Mouse (Mus musculus) hindbrain, embryonic 12.5 days (tissue): ENCODE data around the gene Ear6. TPM values are rescaled to one million over a fixed set of nuclear protein-coding genes. Genes with fewer than 3 reads are reported as not detected.
"Not testable (repeated sequence)": the region's sequence is repeated elsewhere in the genome, so short reads cannot be mapped to it uniquely, and the experiment has no call there.

Experiments used
- ATAC-seq: fragments of 200-750 bp; cut with Nextera tagmentation; 2 replicates; pipeline ENCODE4 v1.8.0; 2017; ENCODE audit warnings: moderate TSS enrichment; ENCODE audit not compliant: low FRiP score
- H3K27ac ChIP-seq: fragments of 300-500 bp; sonication (generic); 2 replicates; pipeline ENCODE4 v1.5.1; 2016; ENCODE audit warnings: mild to moderate bottlenecking
- H3K27me3 ChIP-seq: fragments of 300-500 bp; sonication (generic); 2 replicates; pipeline ENCODE4 v1.6.1; 2016; ENCODE audit warnings: mild to moderate bottlenecking
- H3K36me3 ChIP-seq: fragments of 300-500 bp; sonication (generic); 2 replicates; pipeline ENCODE4 v1.6.1; 2016; ENCODE audit warnings: mild to moderate bottlenecking
- H3K4me1 ChIP-seq: fragments of 300-500 bp; sonication (generic); 2 replicates; pipeline ENCODE4 v1.6.1; 2016
- H3K4me2 ChIP-seq: fragments of 300-500 bp; sonication (generic); replicated peaks from 2 replicates; pipeline ENCODE4 v1.6.1; 2016; ENCODE audit warnings: mild to moderate bottlenecking
- H3K4me3 ChIP-seq: fragments of 300-500 bp; sonication (generic); 2 replicates; pipeline ENCODE4 v1.5.1; 2016; ENCODE audit warnings: mild to moderate bottlenecking
- H3K9ac ChIP-seq: fragments of 300-500 bp; sonication (generic); 2 replicates; pipeline ENCODE4 v1.6.1; 2016; ENCODE audit warnings: mild to moderate bottlenecking, moderate library complexity
- H3K9me3 ChIP-seq: fragments of 300-500 bp; sonication (generic); replicated peaks from 2 replicates; pipeline ENCODE4 v1.6.1; 2016; ENCODE audit warnings: mild to moderate bottlenecking
- WGBS: fragments of 180-500 bp; shearing (Covaris S2); methylation state at CpG from one replicate; pipeline ENCODE4 v1.1.7; 2016; 5-methylcytosine and 5-hydroxymethylcytosine counted together
- polyA plus RNA-seq: library from polyadenylated mRNA; unstranded; fragments of >200 nt; fragmentation: Nextera tagmentation; extraction: Ambion mirVana; gene quantifications from 2 replicates; pipeline ENCODE4 v1.2.1, GENCODE M21; 2016

Ear6 gene
- polyA plus RNA-seq = not detected in 2 replicates

- ATAC-seq = no peak
- no peaks in the 10 kb centered on the region for H3K36me3 ChIP-seq
- no peak within 1 kb of the TSS for H3K4me3 ChIP-seq
- H3K27me3 ChIP-seq = no peaks in the 10 kb centered on the region
- no peak within 1 kb of the TSS for H3K9ac ChIP-seq
- no peak within 1 kb of the TSS for H3K4me2 ChIP-seq
- no peaks in the 10 kb centered on the region for H3K4me1 ChIP-seq
- H3K9me3 ChIP-seq = no peaks in the 10 kb centered on the region
- H3K27ac ChIP-seq = no peak within 1 kb of the TSS
Observed at GRCm38 (mm10) chr14:51853399-51853798, at the start of gene Ear6. Gene Ear6, plus strand, starts transcription at chr14:51853699.

DNA sequence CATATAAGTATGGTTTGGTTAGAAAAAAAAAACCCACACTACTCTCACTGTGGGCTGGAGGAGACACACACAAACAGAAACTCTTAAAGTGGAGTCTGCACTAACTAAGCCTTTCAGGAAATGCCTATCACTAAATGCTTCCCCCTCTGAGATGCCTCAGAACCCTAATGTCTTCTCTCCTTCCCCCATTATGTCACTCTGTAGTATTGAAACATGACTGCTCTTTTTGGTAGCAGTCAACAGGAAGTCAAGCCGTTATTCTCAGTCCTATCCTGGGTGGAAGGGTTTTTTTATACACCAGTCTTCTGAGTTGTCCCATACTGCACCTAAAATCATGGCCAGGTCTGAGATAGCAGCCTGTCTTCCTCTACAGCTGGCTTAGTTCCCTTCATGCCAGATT is 26.9 kb upstream of the Ear6 start:
- Histone ChIP-seq H3K4me2 (no peak overlapping the region), H3K9ac (no peak overlapping the region), H3K36me3 (no peaks in the 10 kb centered on the region), H3K4me1 (no peaks in the 10 kb centered on the region), H3K27ac (no peak overlapping the region), H3K4me3 (no peak overlapping the region), H3K9me3 (no peaks in the 10 kb centered on the region), H3K27me3 (no peaks in the 10 kb centered on the region)
- 82% methylated on average over 1 of the region's 1 CpGs for WGBS
- no peak for ATAC-seq

- not testable (repeated sequence) for H3K27ac ChIP-seq, H3K4me2 ChIP-seq, H3K4me1 ChIP-seq, H3K9ac ChIP-seq, ATAC-seq, H3K36me3 ChIP-seq, H3K4me3 ChIP-seq, H3K9me3 ChIP-seq, H3K27me3 ChIP-seq
- WGBS = 44% methylated on average over 5 of the region's 5 CpGs
Observed at GRCm38 (mm10) chr14:51827842-51828241, 25.7 kb upstream of the Ear6 start.

DNA sequence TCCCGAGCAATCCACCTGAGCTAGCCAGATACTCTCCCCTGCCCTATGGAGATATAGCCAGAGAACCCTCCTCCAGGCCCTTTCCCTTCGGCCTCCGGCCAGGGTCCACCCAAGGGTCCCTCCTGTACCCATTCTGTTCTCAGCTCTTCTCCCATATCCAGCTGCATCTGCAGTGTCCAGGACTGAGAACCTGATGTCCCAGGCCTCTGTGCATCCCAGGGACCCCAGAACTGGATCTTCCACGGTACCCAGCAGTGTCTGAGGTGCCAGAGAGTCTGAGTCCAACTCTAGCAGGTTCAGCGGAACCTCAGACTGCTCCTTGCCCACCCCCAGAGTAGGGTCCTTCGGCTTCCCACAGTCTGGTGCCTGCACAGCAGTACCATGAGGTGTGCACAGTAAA is 24.3 kb upstream of the Ear6 start:
- no peaks in the 10 kb centered on the region for H3K4me1 ChIP-seq
- 87% methylated on average over 6 of the region's 6 CpGs for WGBS
- H3K4me2 ChIP-seq = no peak overlapping the region
- no peak overlapping the region for H3K9ac ChIP-seq
- no peaks in the 10 kb centered on the region for H3K27me3 ChIP-seq
- H3K36me3 ChIP-seq = no peaks in the 10 kb centered on the region
- H3K9me3 ChIP-seq = no peaks in the 10 kb centered on the region
- no peak overlapping the region for H3K27ac ChIP-seq
- ATAC-seq = no peak
- H3K4me3 ChIP-seq = no peak overlapping the region

GRCm38 (mm10) chr14:51838480-51838879 is 15.0 kb upstream of the Ear6 start:
- H3K9ac ChIP-seq, H3K27ac ChIP-seq, H3K9me3 ChIP-seq, H3K4me1 ChIP-seq, H3K36me3 ChIP-seq, H3K4me2 ChIP-seq, H3K4me3 ChIP-seq, ATAC-seq, H3K27me3 ChIP-seq: not testable (repeated sequence)
- WGBS = 25% methylated on average over 2 of the region's 2 CpGs

- 70% methylated on average over 1 of the region's 1 CpGs for WGBS
Observed at GRCm38 (mm10) chr14:51842250-51842649, 11.2 kb upstream of the Ear6 start.

GRCm38 (mm10) chr14:51842781-51843180 is 10.7 kb upstream of the Ear6 start:
- no peak overlapping the region for H3K4me3 ChIP-seq
- H3K9ac ChIP-seq = no peak overlapping the region
- no peak for ATAC-seq
- no peaks in the 10 kb centered on the region for H3K27me3 ChIP-seq
- no peak overlapping the region for H3K27ac ChIP-seq
- H3K36me3 ChIP-seq = no peaks in the 10 kb centered on the region
- H3K4me2 ChIP-seq = no peak overlapping the region
- no peaks in the 10 kb centered on the region for H3K4me1 ChIP-seq
- no peaks in the 10 kb centered on the region for H3K9me3 ChIP-seq
- WGBS = 88% methylated on average over 2 of the region's 2 CpGs

More at GRCm38 (mm10) chr14:51842250-51842649, 11.2 kb upstream of the Ear6 start:
- Histone ChIP-seq H3K4me2 (no peak overlapping the region), H3K9me3 (no peaks in the 10 kb centered on the region), H3K4me3 (no peak overlapping the region), H3K9ac (no peak overlapping the region), H3K36me3 (no peaks in the 10 kb centered on the region), H3K4me1 (no peaks in the 10 kb centered on the region), H3K27ac (no peak overlapping the region), H3K27me3 (no peaks in the 10 kb centered on the region)
- no peak for ATAC-seq

- Histone ChIP-seq H3K4me3 (no peak overlapping the region), H3K4me2 (no peak overlapping the region), H3K4me1 (no peaks in the 10 kb centered on the region), H3K36me3 (no peaks in the 10 kb centered on the region), H3K27ac (no peak overlapping the region), H3K9me3 (no peaks in the 10 kb centered on the region), H3K27me3 (no peaks in the 10 kb centered on the region), H3K9ac (no peak overlapping the region)
- no peak for ATAC-seq
Observed at GRCm38 (mm10) chr14:51843882-51844281, 9.6 kb upstream of the Ear6 start.

DNA sequence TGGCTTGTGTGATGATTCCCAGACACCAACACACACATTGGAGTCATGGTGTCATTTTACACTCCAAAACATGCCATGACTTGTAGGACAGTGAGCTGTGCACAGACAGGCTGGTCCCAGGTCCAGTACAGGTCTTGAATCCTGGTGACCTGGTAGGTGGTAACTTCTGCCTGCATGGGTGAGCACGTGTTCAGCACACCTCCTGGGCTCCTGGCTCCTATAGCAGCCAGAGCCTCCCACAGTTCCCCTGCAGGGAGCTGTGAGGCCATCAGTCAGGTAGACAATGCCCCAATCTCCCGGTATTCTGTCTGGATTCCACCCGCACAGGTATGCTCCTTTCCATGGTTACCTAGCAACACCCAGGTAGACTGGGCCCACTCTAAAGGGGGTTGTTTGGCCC is 6.9 kb upstream of the Ear6 start:
- WGBS = 64% methylated on average over 3 of the region's 3 CpGs
- no peak overlapping the region for H3K27ac ChIP-seq
- no peaks in the 10 kb centered on the region for H3K27me3 ChIP-seq
- H3K9ac ChIP-seq = no peak overlapping the region
- H3K9me3 ChIP-seq = no peaks in the 10 kb centered on the region
- H3K36me3 ChIP-seq = no peaks in the 10 kb centered on the region
- no peak for ATAC-seq
- H3K4me3 ChIP-seq = no peak overlapping the region
- H3K4me2 ChIP-seq = no peak overlapping the region
- H3K4me1 ChIP-seq = no peaks in the 10 kb centered on the region

- not testable (repeated sequence) for H3K4me1 ChIP-seq, H3K4me2 ChIP-seq, H3K36me3 ChIP-seq, H3K27me3 ChIP-seq, ATAC-seq, H3K4me3 ChIP-seq, H3K9me3 ChIP-seq, H3K9ac ChIP-seq, H3K27ac ChIP-seq
- 48% methylated on average over 3 of the region's 3 CpGs for WGBS
Observed at GRCm38 (mm10) chr14:51851006-51851405, 2.5 kb upstream of the Ear6 start.

- not testable (repeated sequence) for H3K9ac ChIP-seq, H3K4me2 ChIP-seq, H3K4me1 ChIP-seq, H3K27me3 ChIP-seq, H3K9me3 ChIP-seq, ATAC-seq, H3K4me3 ChIP-seq, H3K36me3 ChIP-seq, H3K27ac ChIP-seq
- WGBS = 85% methylated on average over 7 of the region's 7 CpGs
Observed at GRCm38 (mm10) chr14:51855280-51855679, 1.8 kb downstream of the Ear6 start.

DNA sequence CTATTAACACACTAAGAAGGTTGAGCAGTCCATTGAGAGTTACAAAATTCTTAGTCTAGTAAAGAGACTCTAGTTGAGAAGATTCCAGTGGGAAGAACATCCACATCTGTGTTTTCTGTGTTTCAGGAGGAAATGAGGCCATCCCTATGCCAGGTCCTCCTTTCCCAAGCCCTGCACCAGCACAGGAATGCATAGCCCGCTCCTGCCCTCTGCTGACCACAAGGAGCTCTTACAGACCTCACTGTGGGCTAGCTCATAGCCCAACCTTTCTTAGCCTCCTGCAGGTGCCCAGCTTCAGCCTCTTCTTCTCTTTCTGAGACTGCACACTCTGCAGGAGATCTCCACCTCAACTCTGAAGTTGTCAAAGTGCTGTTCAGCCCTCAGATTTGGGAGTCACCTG is 10.1 kb downstream of the Ear6 start:
- 12% methylated on average over 1 of the region's 1 CpGs for WGBS
- not testable (repeated sequence) for H3K27ac ChIP-seq, H3K4me2 ChIP-seq, H3K27me3 ChIP-seq, H3K36me3 ChIP-seq, H3K4me3 ChIP-seq, H3K4me1 ChIP-seq, ATAC-seq, H3K9me3 ChIP-seq, H3K9ac ChIP-seq

DNA sequence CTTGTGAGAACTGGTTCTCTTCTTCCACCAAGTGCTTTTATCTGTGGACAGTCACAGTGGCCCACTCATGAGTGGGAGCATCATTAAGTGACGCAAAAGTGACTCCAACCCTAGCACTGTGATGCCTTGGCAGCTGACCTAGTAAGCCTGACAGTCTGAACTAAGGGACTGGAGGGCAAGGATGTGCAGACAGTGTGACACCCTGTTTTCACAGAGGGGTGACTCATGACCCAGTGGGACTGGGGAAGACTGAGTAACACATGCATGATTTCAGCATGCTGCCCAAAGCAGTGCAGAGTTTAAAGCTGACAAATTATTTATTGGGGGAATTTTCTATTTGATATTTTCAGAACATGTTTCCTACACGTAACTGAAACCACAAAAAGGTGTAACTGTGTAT is 17.3 kb downstream of the Ear6 start:
- no peak overlapping the region for H3K9ac ChIP-seq
- H3K4me2 ChIP-seq = no peak overlapping the region
- no peaks in the 10 kb centered on the region for H3K36me3 ChIP-seq
- H3K9me3 ChIP-seq = no peaks in the 10 kb centered on the region
- no peak overlapping the region for H3K4me3 ChIP-seq
- 79% methylated on average over 2 of the region's 2 CpGs for WGBS
- no peaks in the 10 kb centered on the region for H3K27me3 ChIP-seq
- ATAC-seq = no peak
- H3K27ac ChIP-seq = no peak overlapping the region
- H3K4me1 ChIP-seq = no peaks in the 10 kb centered on the region

DNA sequence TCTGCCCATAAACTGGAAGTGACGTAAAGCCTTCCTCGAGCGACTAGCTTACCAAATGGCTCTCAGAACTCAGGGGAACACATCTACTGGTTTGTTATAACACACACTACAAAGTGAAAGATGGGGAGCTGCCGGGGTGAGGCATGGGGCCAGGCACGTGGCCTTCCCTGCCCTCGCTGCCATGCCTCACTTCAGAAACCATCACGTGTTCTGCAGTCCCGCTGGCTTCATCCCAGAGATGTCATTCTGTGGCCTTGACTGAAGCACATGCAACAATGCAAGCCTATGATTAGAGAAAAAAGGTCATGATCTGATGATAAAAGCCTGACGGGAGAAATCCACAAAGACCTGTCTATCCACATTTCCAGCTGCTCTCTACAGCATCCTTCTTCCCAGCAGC is 18.2 kb downstream of the Ear6 start:
- Histone ChIP-seq H3K27me3 (no peaks in the 10 kb centered on the region), H3K9me3 (no peaks in the 10 kb centered on the region), H3K9ac (no peak overlapping the region), H3K4me1 (no peaks in the 10 kb centered on the region), H3K4me2 (no peak overlapping the region), H3K36me3 (no peaks in the 10 kb centered on the region), H3K4me3 (no peak overlapping the region), H3K27ac (no peak overlapping the region)
- ATAC-seq = no peak
- 82% methylated on average over 9 of the region's 9 CpGs for WGBS
